Comparison of ENCODE assay signal across 34 mouse cellular contexts in genomic region chr12:56508413-56508812, GRCm38 (mm10). TPM values are rescaled to one million over a fixed set of nuclear protein-coding genes. Genes with fewer than 3 reads are reported as not detected.
"Had no signal": no experiment of that assay in that cellular context is flagged by ENCODE, and none has a peak within 500 bp of the region (broad histone marks: within the 10 kb centered on the region; RNA-seq: fewer than 3 reads in every experiment).

No protein-coding gene starts in this region.

- H3K9me3 ChIP-seq: heart, embryonic 13.5 days; heart, embryonic 15.5 days; hindbrain, embryonic 13.5 days; hindbrain, embryonic 15.5 days; kidney, embryonic 15.5 days; limb, embryonic 13.5 days; limb, embryonic 15.5 days; liver, embryonic 12.5 days had no signal

- DNase-seq: gastrocnemius, adult 2 months; gastrocnemius, postnatal 10 days; gastrocnemius, postnatal 25 days; heart, adult 18-20 months; heart, postnatal 14 days; heart, postnatal 36 days; kidney, adult 11 months; kidney, adult 2 months; kidney, adult 9 months; kidney, postnatal 14 days; kidney, postnatal 36 days; layer of hippocampus, adult 9-11 months; layer of hippocampus, postnatal 36 days; left cerebral cortex, postnatal 4 days had no signal

- H3K4me2 ChIP-seq: heart, embryonic 11.5 days; heart, embryonic 13.5 days; heart, embryonic 15.5 days; hindbrain, embryonic 13.5 days; hindbrain, embryonic 15.5 days; kidney, embryonic 15.5 days; limb, embryonic 13.5 days; limb, embryonic 15.5 days; liver, embryonic 12.5 days had no signal

- H3K9ac ChIP-seq: heart, embryonic 13.5 days; heart, embryonic 15.5 days; hindbrain, embryonic 13.5 days; hindbrain, embryonic 15.5 days; kidney, embryonic 15.5 days; limb, embryonic 13.5 days; limb, embryonic 15.5 days; liver, embryonic 12.5 days had no signal

- H3K4me3 ChIP-seq: gastrocnemius, adult 2 months; heart, embryonic 13.5 days; heart, embryonic 15.5 days; hindbrain, embryonic 13.5 days; hindbrain, embryonic 15.5 days; kidney, embryonic 15.5 days; limb, embryonic 13.5 days; limb, embryonic 15.5 days; liver, embryonic 12.5 days had no signal

- H3K36me3 ChIP-seq: heart, embryonic 13.5 days; heart, embryonic 15.5 days; hindbrain, embryonic 13.5 days; hindbrain, embryonic 15.5 days; kidney, embryonic 15.5 days; limb, embryonic 13.5 days; limb, embryonic 15.5 days; liver, embryonic 12.5 days had no signal

- H3K27ac ChIP-seq: gastrocnemius, adult 2 months; heart, embryonic 13.5 days; heart, embryonic 15.5 days; hindbrain, embryonic 13.5 days; hindbrain, embryonic 15.5 days; hindbrain, postnatal 0 days; kidney, embryonic 15.5 days; kidney, postnatal 0 days; limb, embryonic 13.5 days; limb, embryonic 15.5 days; liver, embryonic 12.5 days had no signal

- ATAC-seq: hindbrain, postnatal 0 days; intestine, embryonic 16.5 days; liver, embryonic 12.5 days had no signal

- H3K4me1 ChIP-seq: heart, embryonic 13.5 days; heart, embryonic 15.5 days; hindbrain, embryonic 13.5 days; hindbrain, embryonic 15.5 days; kidney, embryonic 15.5 days; limb, embryonic 13.5 days; limb, embryonic 15.5 days; liver, embryonic 12.5 days had no signal

RNA-seq across cellular contexts. Expression of gene Nkx2-1, which starts 28.3 kb away (rescaled TPM):
- total RNA-seq: gastrocnemius, adult 2 months; gastrocnemius, postnatal 10 days; gastrocnemius, postnatal 25 days; gastrocnemius, postnatal 4 days; granulocyte monocyte progenitor cell, adult 5-6 weeks; heart, adult 8-10 months; heart, postnatal 36 days; hematopoietic stem cell, adult 5-6 weeks; liver, adult 2 months had no signal
- polyA plus RNA-seq: hindbrain, postnatal 0 days; intestine, embryonic 14.5 days; intestine, embryonic 16.5 days; kidney, adult 2 months; kidney, embryonic 15.5 days; kidney, postnatal 0 days; large intestine, adult 2 months; limb, embryonic 11.5 days; limb, embryonic 13.5 days; limb, embryonic 15.5 days; liver, embryonic 12.5 days had no signal
